Mouse (Mus musculus): ENCODE results near the gene Kndc1. TPM values are rescaled to one million over a fixed set of nuclear protein-coding genes. Genes with fewer than 3 reads are reported as not detected.

Gene Kndc1
- total RNA-seq, 2 experiments from 2014 or later, result not detected

DNA sequence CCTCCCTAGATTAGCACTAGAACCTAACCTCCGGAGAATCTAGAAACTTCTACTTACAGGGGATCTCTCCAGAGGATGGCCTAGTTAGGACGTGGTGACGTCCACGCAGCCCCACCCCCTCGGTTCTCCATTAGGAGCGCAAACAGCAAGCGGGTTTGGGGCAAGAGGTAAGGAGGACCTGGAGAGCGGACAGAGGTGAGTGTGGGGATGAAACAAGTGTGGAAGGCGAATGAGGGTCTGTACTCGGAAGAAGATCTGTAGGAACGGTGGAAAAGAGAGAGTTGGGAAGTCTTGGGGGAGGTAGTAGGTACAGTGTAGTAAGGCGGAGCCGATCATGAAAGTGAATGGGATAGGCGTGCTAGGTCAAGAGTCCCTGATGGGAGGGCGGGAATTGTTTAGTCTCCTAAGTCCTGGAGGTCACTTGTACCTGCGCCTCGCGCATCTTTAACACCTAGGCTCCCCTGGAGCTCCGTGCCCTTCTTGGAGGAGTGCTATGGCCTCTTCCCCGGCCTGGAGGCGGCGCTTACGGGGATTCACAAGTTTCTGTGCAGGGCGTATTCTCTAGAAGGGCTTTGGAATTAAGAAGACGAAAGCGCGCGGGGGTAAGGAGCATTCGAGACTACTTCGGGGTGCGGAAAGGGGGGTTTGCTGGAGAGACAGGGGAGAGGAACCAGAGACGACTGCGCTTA is 55.9 kb downstream of the Kndc1 start:
- ATAC-seq (replicated peaks; ENCODE audit: poor library complexity), result peak; percentile 64

DNA sequence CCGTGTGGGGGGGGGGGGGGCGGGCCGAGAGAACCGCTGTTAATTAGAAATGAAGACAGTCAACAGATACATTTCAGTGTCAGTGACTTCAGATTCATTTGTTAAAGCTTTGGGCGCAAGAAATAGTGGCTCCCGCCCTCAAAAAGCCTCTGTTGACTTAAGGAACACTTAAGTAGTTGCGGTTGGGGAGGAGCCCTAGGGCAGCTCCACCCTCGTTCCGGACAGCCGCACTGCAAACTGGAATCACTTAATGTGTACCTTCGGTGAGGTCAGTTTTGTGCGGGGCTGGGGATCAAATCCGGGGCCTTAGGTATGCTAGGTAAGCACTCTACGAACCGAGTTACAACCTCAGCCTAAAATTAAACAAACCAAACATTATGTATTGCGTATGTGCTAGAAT is 56.6 kb downstream of the Kndc1 start:
- ATAC-seq (replicated peaks; ENCODE audit: poor library complexity), result peak; percentile 55

DNA sequence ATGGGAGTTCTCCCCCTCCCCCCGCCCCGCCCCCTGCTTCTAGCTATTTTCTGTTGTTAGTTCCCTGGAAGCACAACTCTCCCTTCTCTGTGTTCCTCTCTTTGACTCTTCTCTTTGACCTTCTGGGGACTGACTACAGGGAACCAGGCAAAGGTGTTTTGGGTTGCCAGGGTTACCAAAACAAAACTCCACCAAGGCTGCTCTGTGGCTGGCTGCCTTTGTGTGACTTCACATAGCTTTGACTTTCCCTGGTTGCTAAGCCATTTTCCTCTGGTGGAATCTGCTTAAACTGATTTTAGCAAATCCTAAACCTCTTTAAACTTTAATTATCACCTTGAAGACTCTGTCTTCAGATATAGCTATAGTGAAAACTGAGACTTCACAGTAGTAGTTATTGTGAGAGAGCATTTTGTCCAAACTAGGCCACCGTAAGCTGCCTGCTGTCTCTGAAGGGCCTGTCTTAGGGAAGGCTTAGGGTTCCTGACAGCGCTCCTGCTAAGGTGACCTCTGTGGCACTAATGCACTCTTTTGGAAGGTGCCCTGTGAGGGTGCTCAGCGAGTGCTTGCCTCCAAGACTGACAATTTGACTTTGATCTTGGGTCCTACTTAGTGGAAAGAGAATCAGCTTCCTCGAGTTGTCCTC is 57.6 kb downstream of the Kndc1 start:
- ATAC-seq (replicated peaks; ENCODE audit: poor library complexity), result no peak

DNA sequence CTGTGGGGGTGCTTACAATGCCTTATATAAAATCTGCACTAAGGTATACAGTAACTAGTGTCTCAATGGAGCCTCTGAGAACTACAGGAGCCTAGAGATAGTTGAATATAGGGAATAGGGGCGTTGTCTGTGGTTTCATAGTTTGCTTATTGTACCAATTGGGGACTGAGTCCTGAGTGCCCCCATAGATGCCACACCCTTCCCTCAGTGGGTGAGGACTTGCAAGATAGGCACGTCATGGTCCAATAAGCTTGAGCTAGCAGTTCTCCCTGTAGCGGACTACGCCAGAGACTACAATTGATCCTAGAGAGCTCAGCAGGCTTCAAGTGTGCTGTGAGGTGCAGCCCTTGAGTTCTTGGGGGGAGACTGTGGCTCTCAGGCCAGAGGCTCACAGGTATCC is 61.0 kb downstream of the Kndc1 start:
- peak; percentile 70 for ATAC-seq (replicated peaks; ENCODE audit: poor library complexity)

DNA sequence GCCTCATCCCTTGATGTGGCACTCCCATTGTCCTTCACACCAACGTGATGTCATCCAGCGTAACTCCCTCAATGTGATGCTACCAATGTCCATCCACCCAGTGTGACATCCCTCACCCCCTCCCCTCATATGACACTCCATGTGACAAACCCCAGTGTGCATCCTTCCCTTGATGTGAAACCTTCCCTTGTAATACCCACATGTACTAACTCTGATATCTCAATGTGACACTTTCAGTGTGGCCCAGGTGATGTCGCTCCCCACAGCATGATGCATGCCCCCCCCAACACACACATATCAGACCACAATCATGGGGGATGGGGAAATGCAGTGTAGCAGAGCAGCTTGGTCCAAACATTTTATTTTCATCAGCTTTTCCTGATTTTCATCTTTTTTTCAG is 62.2 kb downstream of the Kndc1 start:
- no peak for ATAC-seq (replicated peaks; ENCODE audit: poor library complexity)

DNA sequence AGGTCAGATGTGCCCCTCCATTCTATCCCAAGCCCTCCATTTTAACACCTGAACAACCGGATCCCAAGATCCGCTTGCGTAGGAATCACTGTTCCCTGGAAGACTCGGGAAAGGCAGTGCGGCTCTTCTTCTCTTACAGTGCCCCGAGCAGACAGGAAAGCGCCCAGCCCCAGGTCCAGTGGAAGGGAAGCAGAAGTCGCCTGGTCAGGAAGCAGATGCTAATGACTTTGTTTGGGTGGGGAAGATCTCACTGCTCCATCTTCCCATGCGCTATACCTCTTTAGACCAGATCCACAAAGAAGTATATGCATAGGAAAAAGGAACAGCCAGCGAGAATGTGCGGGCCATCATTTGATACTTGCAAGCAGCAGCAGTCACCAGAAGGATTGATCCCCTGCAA is 62.9 kb downstream of the Kndc1 start:
- ATAC-seq (replicated peaks; ENCODE audit: poor library complexity), result peak; percentile 62

DNA sequence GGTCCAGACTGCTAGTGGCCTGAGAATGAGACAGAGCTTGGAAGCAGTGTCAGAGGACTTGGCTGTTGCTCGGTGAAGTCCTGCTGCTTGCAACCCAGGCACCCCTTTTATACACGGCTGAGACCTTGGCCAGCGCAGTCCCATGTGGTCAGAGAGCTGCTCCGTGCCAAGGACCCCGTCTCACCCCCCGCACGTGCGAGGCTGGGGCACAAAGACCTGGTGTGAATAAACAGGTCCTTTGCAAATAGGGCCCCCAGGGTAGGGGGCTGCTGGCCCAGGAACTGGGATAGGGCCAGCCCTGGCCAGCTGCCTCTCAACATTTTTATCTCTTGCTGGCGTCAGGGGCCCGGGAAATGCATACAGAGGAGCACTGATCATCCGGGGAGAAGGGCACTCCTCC is 63.5 kb downstream of the Kndc1 start:
- no peak for ATAC-seq (replicated peaks; ENCODE audit: poor library complexity)

DNA sequence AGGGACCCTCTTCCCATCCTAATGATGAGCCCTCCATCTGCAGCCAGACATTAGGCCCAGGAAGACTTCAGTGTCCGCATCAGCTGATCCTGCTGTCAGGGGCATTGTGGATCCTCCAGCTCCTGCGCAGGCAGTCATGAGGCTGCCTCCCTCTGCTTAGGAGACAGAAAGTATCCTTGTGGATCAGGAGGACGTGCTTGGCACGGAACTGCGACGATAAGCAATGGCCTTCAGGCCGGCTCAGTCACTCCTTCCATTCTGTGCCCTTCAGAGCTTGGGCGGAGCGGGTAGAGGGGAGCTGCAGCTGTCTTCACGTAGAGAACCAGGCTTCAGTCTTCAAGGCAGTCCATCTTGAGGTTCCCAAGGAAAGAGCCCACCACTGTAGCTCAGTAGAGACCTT is 66.6 kb downstream of the Kndc1 start:
- ATAC-seq (replicated peaks; ENCODE audit: poor library complexity), result no peak

DNA sequence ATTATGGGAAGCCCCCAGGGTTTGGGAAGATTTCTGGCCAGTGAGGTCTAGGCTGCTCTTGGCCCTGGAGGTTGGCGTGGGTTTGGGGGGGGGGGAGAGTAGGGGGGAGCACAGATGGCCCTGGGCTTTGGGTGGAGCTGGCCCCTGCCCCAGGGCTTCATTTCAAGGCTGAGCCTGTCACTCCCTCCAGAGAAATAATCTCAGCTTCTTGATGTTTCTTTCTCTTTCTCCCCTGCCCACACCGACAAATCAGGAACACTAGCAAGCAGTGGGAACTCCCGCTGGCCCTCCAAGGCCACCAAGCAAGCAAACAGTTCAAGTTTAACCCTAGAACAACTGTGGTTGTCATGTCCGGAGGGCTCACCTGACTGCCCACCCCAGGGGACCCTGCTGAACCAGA is 69.3 kb downstream of the Kndc1 start:
- no peak for ATAC-seq (replicated peaks; ENCODE audit: poor library complexity)

DNA sequence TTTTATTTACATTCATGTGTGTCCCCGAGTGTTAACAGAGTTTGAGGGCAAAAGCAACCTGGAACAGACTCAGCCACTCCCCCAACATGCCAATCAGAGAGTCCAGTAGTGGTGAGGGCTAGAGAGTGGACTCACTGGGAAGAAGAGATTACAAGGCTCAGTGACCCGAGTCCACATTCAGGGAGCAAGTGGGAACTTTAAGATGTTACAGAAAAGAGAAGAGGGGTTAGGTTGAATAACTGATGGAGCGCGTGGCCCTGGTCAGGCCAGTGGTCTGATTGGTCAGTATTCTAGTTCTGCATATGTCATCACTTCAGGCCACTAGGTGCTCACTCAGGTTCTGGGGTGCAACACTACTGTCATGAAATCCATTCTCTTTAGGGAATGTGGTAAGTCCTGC is 72.7 kb downstream of the Kndc1 start:
- ATAC-seq (replicated peaks; ENCODE audit: poor library complexity), result no peak

DNA sequence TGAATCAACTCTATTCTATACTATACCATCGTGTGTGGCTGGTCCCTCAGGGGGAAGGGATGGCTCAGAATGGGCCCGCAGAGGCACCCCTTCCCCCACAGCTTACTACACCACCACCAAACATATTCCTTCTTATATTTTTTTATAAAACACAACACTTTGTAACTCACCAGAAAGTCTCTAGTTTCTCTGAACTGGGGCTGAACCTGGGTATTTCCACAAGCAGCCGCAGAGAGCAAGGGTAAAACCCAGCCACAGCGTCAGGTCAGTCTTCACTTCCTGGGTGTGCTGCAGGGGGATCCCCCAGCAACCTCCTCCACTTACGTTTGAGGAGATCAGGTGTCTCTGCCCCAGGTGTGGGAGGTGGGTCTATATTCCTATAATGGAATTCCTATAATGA is 73.9 kb downstream of the Kndc1 start:
- ATAC-seq (replicated peaks; ENCODE audit: poor library complexity), result no peak

DNA sequence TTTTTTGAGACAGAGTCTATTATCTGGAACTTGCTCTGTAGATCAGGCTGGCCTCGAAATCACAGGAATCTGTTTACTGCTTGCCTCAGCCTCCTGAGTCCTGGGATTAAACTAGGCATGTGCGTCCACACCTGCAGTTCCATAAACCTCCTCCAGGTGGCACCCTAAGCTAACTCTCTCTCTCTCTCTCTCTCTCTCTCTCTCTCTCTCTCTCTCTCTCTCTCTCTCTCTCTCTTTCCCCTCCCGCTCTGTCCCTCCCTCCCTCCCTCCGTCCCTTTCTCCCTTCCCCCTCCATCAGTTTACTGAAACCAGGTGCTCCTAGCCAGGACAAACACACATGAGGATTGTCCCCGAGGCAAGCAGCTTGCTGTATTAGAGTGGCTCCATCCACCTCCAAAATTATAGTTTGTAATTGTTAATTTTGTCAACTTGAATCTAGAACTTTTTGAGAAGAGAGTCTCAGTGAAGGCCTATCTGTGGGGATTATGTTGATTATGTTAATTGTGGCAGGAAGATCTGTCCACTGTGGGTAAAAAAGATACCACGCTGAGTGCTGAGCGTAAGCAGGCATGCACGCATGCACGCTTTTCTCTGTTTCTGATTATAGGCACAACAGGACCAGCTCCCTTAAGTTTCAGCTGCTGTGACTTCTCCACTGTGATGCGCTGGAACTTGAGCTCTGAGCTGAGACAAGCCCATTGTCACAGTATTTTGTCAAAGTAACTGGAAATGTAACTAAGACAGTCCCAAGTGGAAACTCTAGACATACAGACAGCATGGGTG is 75.0 kb downstream of the Kndc1 start:
- ATAC-seq (replicated peaks; ENCODE audit: poor library complexity), result peak; percentile 43

DNA sequence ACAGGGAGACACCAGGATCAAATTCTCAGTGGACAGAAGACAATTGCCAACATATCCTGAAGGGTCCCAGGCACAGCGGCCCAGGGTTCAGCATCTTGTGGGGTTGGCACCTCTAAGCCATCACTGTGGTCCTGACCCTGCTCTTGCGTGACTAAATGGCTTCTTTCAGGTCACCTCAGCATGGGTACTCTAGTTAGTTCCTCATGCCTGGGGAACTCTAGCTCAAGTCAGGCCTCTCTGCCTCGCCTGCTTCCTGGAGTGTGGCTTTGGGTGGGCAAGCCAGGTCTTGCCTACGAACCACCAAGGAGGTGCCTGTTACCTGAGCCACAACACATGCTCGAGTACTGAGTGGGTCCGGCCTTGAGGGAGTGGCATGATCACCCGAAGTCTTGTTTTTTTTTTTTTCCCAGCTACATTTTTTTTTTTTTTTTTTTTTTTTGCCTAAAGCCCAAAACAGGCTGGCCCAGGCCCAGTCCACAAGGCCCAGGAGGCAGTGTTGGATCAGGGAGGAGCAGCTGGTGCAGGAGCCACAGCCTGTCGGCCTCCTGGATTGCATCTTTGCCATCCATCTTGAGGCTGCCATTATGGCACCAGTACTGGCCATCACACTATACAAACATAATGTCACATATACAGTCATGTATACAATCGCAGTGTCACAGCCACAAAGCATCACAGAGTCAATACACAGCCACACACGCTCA is 75.9 kb downstream of the Kndc1 start:
- no peak for ATAC-seq (replicated peaks; ENCODE audit: poor library complexity)

DNA sequence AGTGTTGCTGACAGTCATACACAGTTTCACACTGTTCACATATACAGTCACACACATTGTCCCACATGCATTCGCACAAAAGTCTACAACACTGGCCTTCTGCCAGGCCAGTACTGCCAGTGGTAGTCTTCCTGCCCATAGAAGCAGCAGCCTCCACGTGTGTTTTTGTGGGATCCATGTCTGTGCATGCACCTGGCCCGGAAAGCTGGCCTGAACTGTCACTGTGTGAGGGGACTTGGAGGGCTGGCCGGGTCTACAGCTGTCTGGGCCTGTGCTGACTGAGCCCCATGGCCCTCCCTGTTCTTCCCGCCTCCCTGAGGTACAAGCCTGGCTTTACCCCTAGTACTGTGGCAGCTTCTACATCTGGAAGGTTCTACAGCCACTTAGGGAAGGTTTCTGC is 76.5 kb downstream of the Kndc1 start:
- no peak for ATAC-seq (replicated peaks; ENCODE audit: poor library complexity)

DNA sequence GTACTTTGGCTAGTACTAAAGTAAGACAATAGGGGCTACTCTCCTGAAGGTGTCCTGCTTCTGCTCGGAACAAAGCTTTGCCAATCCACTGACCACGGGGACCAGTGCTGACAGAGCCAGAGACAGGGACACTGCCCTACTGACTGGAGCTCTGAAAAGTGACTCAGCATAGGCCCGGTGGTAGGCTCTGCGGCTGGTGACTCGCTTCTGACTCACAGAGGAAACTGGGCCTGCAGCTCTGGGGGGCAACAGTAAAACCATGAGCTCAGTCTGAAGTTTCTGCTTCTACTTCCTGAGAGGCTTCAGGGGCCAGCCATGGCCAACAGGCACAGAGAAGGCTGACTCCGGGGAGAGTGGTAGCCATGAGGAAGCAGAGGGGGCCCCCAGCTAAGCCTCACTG is 76.9 kb downstream of the Kndc1 start:
- ATAC-seq (replicated peaks; ENCODE audit: poor library complexity), result peak; percentile 57

DNA sequence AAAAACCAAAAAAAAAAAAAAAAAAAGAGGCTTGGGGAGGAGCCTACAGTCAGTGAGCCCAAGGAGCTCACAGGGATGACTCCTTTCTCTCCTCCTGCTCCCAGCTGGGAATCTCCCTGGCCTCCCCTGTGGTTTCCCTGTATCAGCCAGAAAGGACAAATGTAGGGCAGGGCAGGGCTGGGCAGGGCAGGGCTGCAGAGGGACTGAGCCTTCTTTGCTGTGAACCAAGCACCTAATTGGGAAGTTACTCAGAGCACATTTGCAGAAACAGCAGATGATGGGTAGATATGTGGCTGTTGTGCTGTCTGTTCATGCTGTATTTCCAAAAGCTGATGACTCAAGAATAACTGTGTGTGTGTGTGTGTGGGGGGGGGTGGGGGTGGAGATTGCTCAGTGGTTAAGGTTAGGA is 78.4 kb downstream of the Kndc1 start:
- peak; percentile 12 for ATAC-seq (replicated peaks; ENCODE audit: poor library complexity)

DNA sequence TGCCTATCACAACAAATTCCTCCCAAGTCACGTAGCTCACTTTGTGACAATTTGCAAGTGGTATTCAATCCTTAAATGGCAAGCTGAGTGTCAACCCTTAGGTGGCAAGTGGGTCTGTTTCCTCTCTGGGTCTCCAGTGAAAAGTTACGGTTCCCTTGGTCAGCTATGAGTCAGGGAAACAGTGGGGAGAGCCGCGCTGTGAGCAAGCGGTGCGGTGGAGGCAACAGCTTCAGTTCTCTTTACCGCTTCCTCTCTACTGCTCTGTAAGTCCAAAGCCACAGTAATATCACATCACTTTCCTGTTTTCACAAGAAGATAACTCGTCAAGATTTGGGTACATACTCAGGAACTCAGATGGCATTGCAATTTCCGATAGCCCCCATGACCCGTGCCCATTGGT is 79.8 kb downstream of the Kndc1 start:
- ATAC-seq (replicated peaks; ENCODE audit: poor library complexity), result peak; percentile 60

DNA sequence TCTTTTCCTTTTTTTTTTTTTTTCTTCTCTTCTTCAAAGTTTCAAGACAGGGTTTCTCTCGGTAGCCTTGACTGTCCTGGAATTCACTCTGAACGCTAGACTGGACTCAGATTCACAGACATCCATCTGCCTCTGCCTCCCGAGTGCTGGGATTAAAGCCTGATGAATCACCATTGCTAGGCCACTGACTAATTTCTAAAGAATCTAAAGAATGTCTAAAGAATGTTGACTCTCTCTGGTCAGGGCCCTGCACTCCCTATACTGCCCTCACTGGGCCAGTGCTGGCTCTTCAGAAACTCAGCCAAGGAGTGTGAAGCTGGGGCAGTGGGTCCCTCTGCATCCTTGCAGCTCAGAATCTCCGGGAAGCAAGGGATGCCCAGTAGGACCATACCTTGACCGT is 81.0 kb downstream of the Kndc1 start:
- no peak for ATAC-seq (replicated peaks; ENCODE audit: poor library complexity)

DNA sequence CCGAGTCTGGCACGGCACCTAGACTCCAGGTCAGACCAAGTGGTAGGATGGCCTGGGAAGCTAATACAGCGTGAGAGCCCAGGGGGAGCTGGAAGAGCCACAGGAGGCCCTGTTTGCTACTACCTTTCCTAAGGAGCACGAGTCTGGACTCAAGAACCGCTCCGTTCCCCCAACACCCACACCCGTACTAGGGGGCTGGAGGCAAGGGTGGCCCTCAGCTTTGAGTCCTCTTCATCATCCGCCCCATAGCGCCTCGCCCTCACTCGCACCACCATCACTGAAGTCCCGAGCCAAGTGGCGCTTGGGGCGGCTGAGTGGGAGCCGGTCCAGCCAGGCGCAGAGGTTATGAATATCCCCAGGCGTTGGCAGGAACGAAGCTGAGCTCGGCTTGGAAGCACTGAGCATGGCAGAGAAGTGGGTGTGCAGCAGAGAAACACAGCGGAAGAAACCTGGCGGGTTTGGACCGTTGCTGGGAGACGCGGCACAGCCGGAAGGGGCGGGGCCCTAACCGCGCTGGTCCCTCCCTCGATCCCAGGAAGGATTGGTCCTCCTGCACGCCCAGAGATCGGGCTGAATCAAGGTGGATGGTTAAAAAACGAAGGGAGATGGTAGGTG is 83.9 kb downstream of the Kndc1 start, which contains the start of gene 6430531B16Rik:
Gene 6430531B16Rik (minus strand): TSS at position 478 of the 615 bp plus-strand sequence.
- ATAC-seq (replicated peaks; ENCODE audit: poor library complexity), result peak; percentile 68

DNA sequence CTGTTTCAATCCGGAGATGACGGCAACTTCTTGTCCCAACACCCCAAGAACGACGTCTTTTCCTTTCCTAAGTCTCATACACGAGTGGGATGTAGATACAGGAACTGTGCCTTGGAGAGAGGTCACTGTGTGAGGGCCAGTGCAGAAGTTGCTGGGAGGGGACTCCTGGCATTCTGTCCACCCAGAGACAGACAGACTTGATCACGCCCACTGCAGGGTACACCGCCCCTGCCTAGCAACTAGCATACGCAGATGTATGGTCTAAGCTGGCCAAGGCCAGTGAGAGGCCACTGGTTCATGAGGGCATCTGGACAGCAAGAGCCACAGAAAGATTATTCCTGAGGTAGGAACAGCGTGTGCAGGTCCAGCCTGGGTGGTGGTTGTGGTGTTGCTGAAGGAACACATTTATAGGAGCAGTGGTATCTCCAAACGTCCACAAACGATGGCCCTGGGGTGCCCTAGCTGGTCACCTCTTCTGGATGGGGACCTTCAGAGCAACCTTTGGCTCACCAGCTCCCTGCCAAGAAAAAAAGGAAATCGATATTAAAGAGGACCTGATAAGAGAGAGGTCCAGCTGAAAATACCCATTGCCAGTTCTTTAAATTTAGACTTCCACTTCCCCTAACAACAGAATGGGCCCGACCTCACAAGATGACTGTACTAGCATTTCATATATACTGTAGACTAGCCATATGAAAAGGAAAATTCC is 84.7 kb downstream of the Kndc1 start:
- ATAC-seq (replicated peaks; ENCODE audit: poor library complexity), result no peak
